Mouse (Mus musculus): ENCODE measurements around the gene Tmem63b. TPM values are rescaled to one million over a fixed set of nuclear protein-coding genes. Genes with fewer than 3 reads are reported as not detected.

Gene Tmem63b
- polyA plus RNA-seq, 1 experiment from 2014 or later: 88.2 TPM

DNA sequence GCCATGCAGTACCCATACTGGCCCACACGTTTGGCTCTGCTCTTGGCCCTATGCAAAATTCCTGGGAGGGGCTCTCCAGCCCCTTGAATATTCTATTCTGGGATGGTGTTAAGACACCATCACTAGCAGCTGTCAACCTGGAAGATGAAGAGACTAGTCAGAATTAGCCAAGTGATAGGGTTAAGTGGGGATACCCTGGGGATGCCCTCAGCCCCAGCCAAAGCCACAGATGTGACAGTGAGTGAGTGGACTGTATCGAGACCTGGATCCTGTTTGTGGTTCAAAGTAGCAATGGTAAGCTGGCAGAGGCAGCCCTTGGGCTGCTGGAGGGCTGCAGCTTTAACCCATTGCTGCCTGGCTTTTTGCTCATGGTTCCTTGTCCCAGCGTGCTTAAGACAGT lies 23.1 kb upstream of the Tmem63b start:
- no peaks in the 10 kb centered on the region for H3K4me1 ChIP-seq (ENCODE audit: insufficient read depth, low read depth, low read length)
- H3K9ac ChIP-seq (replicated peaks; ENCODE audit: low read depth): no peak overlapping the region
- DNase-seq (ENCODE audit: low spot score) (no peak), ATAC-seq (no peak)
- H3K27me3 ChIP-seq (replicated peaks; ENCODE audit: insufficient read depth, low read length): no peaks in the 10 kb centered on the region
- no peaks in the 10 kb centered on the region for H3K9me3 ChIP-seq (ENCODE audit: low read length)
- no peak overlapping the region for H3K27ac ChIP-seq (ENCODE audit: low read length)
- no peak overlapping the region for H3K4me2 ChIP-seq (replicated peaks; ENCODE audit: low read depth, low read length)
- WGBS: 44% methylated on average over 3 of the region's 3 CpGs
- no peaks in the 10 kb centered on the region for H3K36me3 ChIP-seq (ENCODE audit: insufficient read depth, low read length)
- TF ChIP-seq EP300 (IDR thresholded peaks at IDR 0.05) (no peak), CTCF (IDR thresholded peaks at IDR 0.05) (no peak)
- no peak overlapping the region for H3K4me3 ChIP-seq (ENCODE audit: low read depth, low read length)

DNA sequence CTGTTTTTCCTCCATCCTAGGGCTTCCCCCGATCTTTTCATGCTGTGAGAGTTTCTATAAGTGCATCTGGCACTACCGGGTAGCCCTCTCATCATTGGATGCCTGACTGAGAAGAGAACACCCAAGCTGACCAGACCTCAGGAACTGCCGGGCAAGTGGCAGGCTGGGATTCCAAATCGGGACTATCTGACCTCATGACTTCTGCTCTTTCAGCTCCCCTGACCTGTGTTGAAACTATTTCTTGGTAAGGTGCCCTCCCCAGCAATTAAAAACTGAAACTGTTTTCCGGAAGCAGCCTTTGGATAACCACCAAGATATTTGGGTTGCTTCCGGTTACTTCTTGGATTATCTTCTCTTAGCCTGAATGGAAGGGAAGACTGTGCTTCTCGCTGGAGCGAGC lies 21.5 kb upstream of the Tmem63b start:
- WGBS: 69% methylated on average over 8 of the region's 8 CpGs
- H3K27me3 ChIP-seq (replicated peaks; ENCODE audit: insufficient read depth, low read length): no peaks in the 10 kb centered on the region
- no peak overlapping the region for H3K4me2 ChIP-seq (replicated peaks; ENCODE audit: low read depth, low read length)
- peaks cover 2% of the 10 kb centered on the region; the same call in 1 of the 2 replicates for H3K4me1 ChIP-seq (ENCODE audit: insufficient read depth, low read depth, low read length)
- no peak overlapping the region for H3K27ac ChIP-seq (ENCODE audit: low read length)
- ATAC-seq (no peak), DNase-seq (ENCODE audit: low spot score) (no peak)
- no peak overlapping the region for H3K4me3 ChIP-seq (ENCODE audit: low read depth, low read length)
- no peak overlapping the region for H3K9ac ChIP-seq (replicated peaks; ENCODE audit: low read depth)
- H3K9me3 ChIP-seq (ENCODE audit: low read length): no peaks in the 10 kb centered on the region
- no peak for TF ChIP-seq CTCF (IDR thresholded peaks at IDR 0.05)
- no peak for TF ChIP-seq EP300 (IDR thresholded peaks at IDR 0.05)
- no peaks in the 10 kb centered on the region for H3K36me3 ChIP-seq (ENCODE audit: insufficient read depth, low read length)

GRCm38 (mm10) chr17:45707376-45707775 lies 20.7 kb upstream of the Tmem63b start:
- Histone ChIP-seq H3K27ac (ENCODE audit: low read length) (no peak overlapping the region), H3K27me3 (replicated peaks; ENCODE audit: insufficient read depth, low read length) (no peaks in the 10 kb centered on the region), H3K36me3 (ENCODE audit: insufficient read depth, low read length) (no peaks in the 10 kb centered on the region), H3K4me2 (replicated peaks; ENCODE audit: low read depth, low read length) (no peak overlapping the region), H3K9ac (replicated peaks; ENCODE audit: low read depth) (no peak overlapping the region), H3K9me3 (ENCODE audit: low read length) (no peaks in the 10 kb centered on the region), H3K4me1 (ENCODE audit: insufficient read depth, low read depth, low read length) (peaks cover 2% of the 10 kb centered on the region; the same call in 1 of the 2 replicates), H3K4me3 (ENCODE audit: low read depth, low read length) (no peak overlapping the region)
- TF ChIP-seq CTCF (IDR thresholded peaks at IDR 0.05) (peak; percentile 43), EP300 (IDR thresholded peaks at IDR 0.05) (no peak)
- DNase-seq (ENCODE audit: low spot score): no peak
- 19% methylated on average over 3 of the region's 3 CpGs for WGBS
- no peak for ATAC-seq

DNA sequence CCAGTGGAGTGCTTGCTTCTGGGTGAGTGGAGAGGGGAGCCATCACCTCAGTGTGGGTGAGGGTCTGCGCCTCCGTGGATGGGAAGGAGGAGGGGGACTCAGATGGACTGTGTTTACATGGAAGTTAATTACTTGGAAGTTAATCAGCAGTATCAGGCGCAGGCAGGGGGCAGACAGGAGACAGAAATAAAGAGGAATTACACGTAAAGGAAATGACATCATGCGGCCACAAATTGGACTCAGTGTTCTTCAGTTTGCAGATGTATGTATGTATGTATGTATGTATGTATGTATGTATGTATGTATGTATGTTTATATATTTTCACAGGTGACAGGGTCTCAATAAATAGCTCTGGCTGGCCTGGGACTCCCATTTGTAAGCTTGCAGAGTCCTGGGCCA lies 20.1 kb upstream of the Tmem63b start:
- Histone ChIP-seq H3K27me3 (replicated peaks; ENCODE audit: insufficient read depth, low read length) (no peaks in the 10 kb centered on the region), H3K36me3 (ENCODE audit: insufficient read depth, low read length) (no peaks in the 10 kb centered on the region), H3K4me2 (replicated peaks; ENCODE audit: low read depth, low read length) (no peak overlapping the region), H3K9ac (replicated peaks; ENCODE audit: low read depth) (no peak overlapping the region), H3K4me1 (ENCODE audit: insufficient read depth, low read depth, low read length) (peaks cover 2% of the 10 kb centered on the region; the same call in 1 of the 2 replicates), H3K4me3 (ENCODE audit: low read depth, low read length) (no peak overlapping the region), H3K27ac (ENCODE audit: low read length) (no peak overlapping the region), H3K9me3 (ENCODE audit: low read length) (no peaks in the 10 kb centered on the region)
- DNase-seq (ENCODE audit: low spot score) (no peak), ATAC-seq (no peak)
- 52% methylated on average over 5 of the region's 5 CpGs for WGBS
- TF ChIP-seq CTCF (IDR thresholded peaks at IDR 0.05) (0 out of 2 replicates have a peak, but pooled peaks have one; percentile 12), EP300 (IDR thresholded peaks at IDR 0.05) (no peak)

- Histone ChIP-seq H3K4me2 (replicated peaks; ENCODE audit: low read depth, low read length) (no peak overlapping the region), H3K27me3 (replicated peaks; ENCODE audit: insufficient read depth, low read length) (no peaks in the 10 kb centered on the region), H3K9ac (replicated peaks; ENCODE audit: low read depth) (no peak overlapping the region), H3K4me1 (ENCODE audit: insufficient read depth, low read depth, low read length) (peaks cover 2% of the 10 kb centered on the region; the same call in 1 of the 2 replicates), H3K36me3 (ENCODE audit: insufficient read depth, low read length) (no peaks in the 10 kb centered on the region), H3K9me3 (ENCODE audit: low read length) (no peaks in the 10 kb centered on the region), H3K4me3 (ENCODE audit: low read depth, low read length) (no peak overlapping the region), H3K27ac (ENCODE audit: low read length) (peak overlapping the region; percentile 81)
- WGBS: 54% methylated on average over 7 of the region's 7 CpGs
- TF ChIP-seq CTCF (IDR thresholded peaks at IDR 0.05) (no peak), EP300 (IDR thresholded peaks at IDR 0.05) (no peak)
- DNase-seq (ENCODE audit: low spot score) (no peak), ATAC-seq (no peak)
Observed at GRCm38 (mm10) chr17:45703187-45703586, 16.5 kb upstream of the Tmem63b start.

DNA sequence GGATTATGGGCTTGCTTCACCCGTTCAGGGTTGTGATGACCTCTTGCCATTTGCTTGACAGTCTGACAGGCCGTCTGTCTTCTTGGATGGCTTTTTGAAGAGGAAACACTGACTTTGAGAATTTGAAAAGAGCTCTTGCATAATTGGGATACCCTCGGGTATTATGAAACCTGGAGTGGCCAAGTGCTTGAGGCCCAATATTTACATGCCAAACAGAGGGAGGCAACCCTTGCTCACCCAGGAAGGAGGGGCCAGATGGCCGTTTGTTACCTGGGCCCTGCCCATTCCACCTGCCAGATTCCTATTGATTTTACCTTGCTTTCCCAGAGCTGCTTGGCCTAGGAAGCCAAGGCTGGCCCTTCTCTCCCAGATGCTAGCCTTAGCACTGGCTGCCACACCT lies 15.5 kb upstream of the Tmem63b start:
- Histone ChIP-seq H3K4me1 (ENCODE audit: insufficient read depth, low read depth, low read length) (peaks cover 2% of the 10 kb centered on the region; the same call in 1 of the 2 replicates), H3K27me3 (replicated peaks; ENCODE audit: insufficient read depth, low read length) (no peaks in the 10 kb centered on the region), H3K36me3 (ENCODE audit: insufficient read depth, low read length) (no peaks in the 10 kb centered on the region), H3K9me3 (ENCODE audit: low read length) (no peaks in the 10 kb centered on the region), H3K4me2 (replicated peaks; ENCODE audit: low read depth, low read length) (no peak overlapping the region), H3K4me3 (ENCODE audit: low read depth, low read length) (no peak overlapping the region), H3K9ac (replicated peaks; ENCODE audit: low read depth) (no peak overlapping the region), H3K27ac (ENCODE audit: low read length) (peak overlapping the region; percentile 88)
- TF ChIP-seq CTCF (IDR thresholded peaks at IDR 0.05) (no peak), EP300 (IDR thresholded peaks at IDR 0.05) (peak; percentile 94)
- WGBS: 25% methylated on average over 4 of the region's 4 CpGs
- ATAC-seq (peak; percentile 67), DNase-seq (ENCODE audit: low spot score) (peak; percentile 90)

- DNase-seq (ENCODE audit: low spot score): no peak
- H3K4me3 ChIP-seq (ENCODE audit: low read depth, low read length): no peak overlapping the region
- peaks cover 2% of the 10 kb centered on the region for H3K4me1 ChIP-seq (ENCODE audit: insufficient read depth, low read depth, low read length)
- WGBS: 66% methylated on average over 9 of the region's 9 CpGs
- TF ChIP-seq EP300 (IDR thresholded peaks at IDR 0.05) (no peak), CTCF (IDR thresholded peaks at IDR 0.05) (no peak)
- H3K27me3 ChIP-seq (replicated peaks; ENCODE audit: insufficient read depth, low read length): no peaks in the 10 kb centered on the region
- peak overlapping the region; percentile 88 for H3K27ac ChIP-seq (ENCODE audit: low read length)
- no peak overlapping the region for H3K9ac ChIP-seq (replicated peaks; ENCODE audit: low read depth)
- no peak for ATAC-seq
- H3K36me3 ChIP-seq (ENCODE audit: insufficient read depth, low read length): no peaks in the 10 kb centered on the region
- no peak overlapping the region for H3K4me2 ChIP-seq (replicated peaks; ENCODE audit: low read depth, low read length)
- no peaks in the 10 kb centered on the region for H3K9me3 ChIP-seq (ENCODE audit: low read length)
Observed at GRCm38 (mm10) chr17:45701236-45701591, 14.5 kb upstream of the Tmem63b start.

Measured in lung, postnatal 0 days (tissue).